Mouse (Mus musculus) G1E (cell line): ENCODE data around the gene Lekr1.

Experiments used
- CTCF ChIP-seq: IDR thresholded peaks from 2 replicates; pipeline ENCODE4 v1.5.1; 2012; ENCODE audit warnings: low read depth, low read length, inconsistent platforms, mixed read lengths
- GATA1 ChIP-seq: IDR thresholded peaks from 2 replicates; pipeline ENCODE4 v1.6.1; 2012; ENCODE audit warnings: borderline replicate concordance, low read length, inconsistent platforms, mixed read lengths
- GATA2 ChIP-seq: IDR thresholded peaks from 2 replicates; pipeline ENCODE4 v1.6.1; 2012; ENCODE audit warnings: low read depth, low read length, inconsistent platforms, borderline replicate concordance
- POLR2AphosphoS5 ChIP-seq: IDR thresholded peaks from 2 replicates; pipeline ENCODE4 v1.6.1; 2012; ENCODE audit warnings: low read depth, low read length, inconsistent platforms; ENCODE audit not compliant: insufficient replicate concordance
- TAL1 ChIP-seq: conservative IDR thresholded peaks from 2 replicates; pipeline ENCODE4 v1.6.1; 2012; ENCODE audit warnings: low read depth, low read length, inconsistent platforms, mixed read lengths

DNA sequence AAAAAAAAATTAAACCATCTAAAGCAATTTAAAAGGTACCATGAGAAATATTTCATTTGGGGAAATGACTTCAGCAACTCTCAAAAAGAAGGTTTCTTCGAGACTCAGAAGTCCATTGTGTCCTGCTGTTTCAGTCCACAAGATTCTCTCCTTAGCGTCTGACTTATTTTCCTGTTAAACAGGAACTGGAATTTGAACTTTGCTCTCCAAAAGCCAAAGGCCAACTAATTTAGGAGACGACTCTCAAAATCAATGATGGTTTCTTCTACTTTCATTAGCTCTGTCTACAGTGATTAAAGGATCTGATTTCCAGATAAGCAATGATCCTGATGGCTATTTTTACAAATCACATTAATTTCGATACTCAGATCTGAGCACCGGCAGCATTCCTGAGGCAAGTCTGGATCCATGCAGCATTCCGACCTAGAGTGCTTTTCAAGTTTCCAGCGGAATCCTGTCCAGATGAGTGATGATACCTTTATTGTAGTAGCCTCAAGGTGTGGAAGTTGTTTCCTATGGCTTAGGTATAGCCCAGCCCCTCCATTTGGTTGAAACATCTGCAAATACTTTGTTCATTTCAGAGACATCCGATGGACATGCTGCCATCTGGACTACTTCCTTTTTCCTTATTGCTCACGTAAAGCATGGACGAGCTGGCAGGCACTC lies 11.4 kb upstream of the Lekr1 start:
- TF ChIP-seq CTCF: no peak
- TF ChIP-seq TAL1: no peak
- no peak for TF ChIP-seq GATA1
- TF ChIP-seq POLR2AphosphoS5: no peak
- no peak for TF ChIP-seq GATA2
